Mouse (Mus musculus) adrenal gland, postnatal 14 days (tissue): ENCODE data around the gene Mettl8. TPM values are rescaled to one million over a fixed set of nuclear protein-coding genes. Genes with fewer than 3 reads are reported as not detected.

Experiments
- DNase-seq: peaks from one replicate; pipeline ENCODE4 v3.0.0; 2021; ENCODE audit warnings: mixed read lengths
- total RNA-seq: library from RNA; stranded (reverse); gene quantifications from 2 replicates; pipeline ENCODE4 v1.2.3, GENCODE M21; 2021

Gene Mettl8
- total RNA-seq, 1 experiment from 2014 or later: 11.6 TPM

GRCm38 (mm10) chr2:70930631-70931288 lies 124.6 kb downstream of the Mettl8 start:
- no peak for DNase-seq

- DNase-seq: no peak
Measured at GRCm38 (mm10) chr2:70929714-70930113, 125.7 kb downstream of the Mettl8 start.

GRCm38 (mm10) chr2:70924049-70924448 lies 131.3 kb downstream of the Mettl8 start:
- DNase-seq: no peak

GRCm38 (mm10) chr2:70922814-70923213 lies 132.6 kb downstream of the Mettl8 start:
- no peak for DNase-seq

- DNase-seq: no peak
Measured at GRCm38 (mm10) chr2:70920937-70921596, 134.3 kb downstream of the Mettl8 start.

GRCm38 (mm10) chr2:70919913-70920522 lies 135.4 kb downstream of the Mettl8 start:
- peak; percentile 36 for DNase-seq

GRCm38 (mm10) chr2:70918516-70918915 lies 136.9 kb downstream of the Mettl8 start:
- DNase-seq: no peak

Other genes starting within 250 kb of the Mettl8 start
- 60.4 and 66.0 TPM in 2 replicates for gene Tlk1, start 229.9 kb downstream of the Mettl8 start, total RNA-seq
- gene Dcaf17, start 255 bp downstream of the Mettl8 start, total RNA-seq: 15.6 and 15.7 TPM in 2 replicates
- gene Cybrd1, start 62.3 kb upstream of the Mettl8 start, total RNA-seq: 0.89 and 0.98 TPM in 2 replicates
- 84.0 and 84.5 TPM in 2 replicates for gene Dync1i2, start 156.1 kb upstream of the Mettl8 start, total RNA-seq